Mouse (Mus musculus) E14TG2a.4 (cell line): ENCODE results near the gene Mvk.

ENCODE experiments used
- CTCF ChIP-seq: conservative IDR thresholded peaks from 2 replicates; pipeline ENCODE4 v1.5.1; 2014; ENCODE audit warnings: low read length
- POU5F1 ChIP-seq: IDR thresholded peaks from 2 replicates; pipeline ENCODE4 v1.6.1; 2014; ENCODE audit warnings: low read length, borderline replicate concordance

DNA sequence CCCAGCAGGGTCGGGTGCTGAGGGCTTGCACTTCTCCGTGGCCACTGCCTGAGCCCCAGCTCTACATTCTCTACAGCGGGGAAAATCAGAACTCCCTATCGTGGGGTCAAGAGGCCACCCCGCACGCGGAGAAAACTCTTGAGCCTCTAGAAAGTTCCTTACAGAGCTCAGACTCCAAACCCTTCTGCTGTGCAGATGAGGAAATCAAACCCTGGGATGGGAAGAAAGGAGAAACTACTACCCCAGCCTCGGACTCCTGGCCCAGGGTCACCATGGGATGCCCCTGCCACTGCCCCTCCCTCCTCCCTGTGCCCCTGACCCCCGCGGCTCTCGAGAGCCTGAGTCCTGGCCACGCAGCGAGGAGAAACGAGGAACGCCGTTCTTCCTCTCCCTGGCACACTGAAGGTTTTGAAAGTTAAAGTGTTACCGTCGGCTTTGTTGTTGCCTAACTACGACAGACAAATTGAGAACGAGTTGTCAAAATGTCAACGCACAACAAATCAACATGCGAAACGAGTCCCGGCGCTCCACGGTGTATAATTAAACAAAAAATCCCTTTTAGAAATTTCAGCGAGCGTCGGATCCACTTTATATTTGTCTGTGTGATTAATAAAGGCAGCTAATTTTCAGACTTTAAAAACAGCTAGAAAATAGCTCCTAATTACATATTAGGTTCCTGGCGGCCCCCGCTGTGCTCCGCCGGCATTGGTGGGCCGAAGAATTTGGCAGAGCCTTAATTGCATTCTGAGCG lies 30.8 kb downstream of the Mvk start:
- no peak for TF ChIP-seq CTCF
- no peak for TF ChIP-seq POU5F1
